Mouse (Mus musculus) embryonic fibroblast, embryonic 13.5 days (primary cell): ENCODE measurements around the gene Qrich1. TPM values are rescaled to one million over a fixed set of nuclear protein-coding genes. Genes with fewer than 3 reads are reported as not detected.

ENCODE experiments used
- H3K27ac ChIP-seq: 2 replicates; pipeline ENCODE4 v1.5.1; 2012; ENCODE audit warnings: low read length, control low read depth, inconsistent platforms; ENCODE audit not compliant: insufficient read depth
- H3K4me1 ChIP-seq: 2 replicates; pipeline ENCODE4 v1.6.1; 2011; ENCODE audit warnings: low read length; ENCODE audit not compliant: control insufficient read depth, insufficient read depth
- H3K4me3 ChIP-seq: 2 replicates; pipeline ENCODE4 v1.5.1; 2011; ENCODE audit warnings: mild to moderate bottlenecking, control low read depth, low read length; ENCODE audit not compliant: insufficient read depth
- CTCF ChIP-seq: IDR thresholded peaks from 2 replicates; pipeline ENCODE4 v1.5.1; 2011; ENCODE audit warnings: mild to moderate bottlenecking, control low read depth, low read length, moderate library complexity, borderline replicate concordance; ENCODE audit not compliant: insufficient read depth
- POLR2A ChIP-seq: IDR thresholded peaks from 2 replicates; pipeline ENCODE4 v1.6.1; 2011; ENCODE audit warnings: low read depth, mild to moderate bottlenecking, control low read depth, low read length, moderate library complexity
- polyA plus RNA-seq: library from polyadenylated mRNA; stranded (reverse); fragments of >200 nt; gene quantifications from 2 replicates; pipeline ENCODE4 v1.2.4, GENCODE M21; 2011; ENCODE audit warnings: low read depth; ENCODE audit not compliant: missing spikeins, insufficient read length

Qrich1 gene
- polyA plus RNA-seq, 1 experiment, result 133 TPM

DNA sequence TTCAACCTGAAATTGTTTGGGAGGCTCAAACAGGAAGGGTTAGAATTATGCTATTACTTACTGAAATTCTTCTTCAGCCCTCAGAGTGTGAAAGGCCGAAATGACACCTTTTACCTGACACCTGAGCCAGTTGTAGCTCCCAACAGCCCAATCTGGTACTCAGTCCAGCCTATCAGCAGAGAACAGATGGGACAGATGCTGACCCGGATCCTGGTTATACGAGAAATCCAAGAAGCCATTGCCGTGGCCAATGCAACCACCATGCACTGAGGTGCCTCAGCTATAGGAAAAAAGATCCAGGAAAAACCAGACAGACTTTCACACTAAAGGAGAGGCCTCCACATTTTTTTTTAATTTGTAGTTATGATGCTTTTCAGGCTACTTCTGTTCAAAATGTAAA lies 42.6 kb downstream of the Qrich1 start:
- Histone ChIP-seq H3K27ac (no peak overlapping the region), H3K4me3 (no peak overlapping the region), H3K4me1 (0 out of 2 replicates have a peak, but pooled peaks cover 4% of the 10 kb centered on the region)
- TF ChIP-seq POLR2A, result no peak
- TF ChIP-seq CTCF, result no peak

DNA sequence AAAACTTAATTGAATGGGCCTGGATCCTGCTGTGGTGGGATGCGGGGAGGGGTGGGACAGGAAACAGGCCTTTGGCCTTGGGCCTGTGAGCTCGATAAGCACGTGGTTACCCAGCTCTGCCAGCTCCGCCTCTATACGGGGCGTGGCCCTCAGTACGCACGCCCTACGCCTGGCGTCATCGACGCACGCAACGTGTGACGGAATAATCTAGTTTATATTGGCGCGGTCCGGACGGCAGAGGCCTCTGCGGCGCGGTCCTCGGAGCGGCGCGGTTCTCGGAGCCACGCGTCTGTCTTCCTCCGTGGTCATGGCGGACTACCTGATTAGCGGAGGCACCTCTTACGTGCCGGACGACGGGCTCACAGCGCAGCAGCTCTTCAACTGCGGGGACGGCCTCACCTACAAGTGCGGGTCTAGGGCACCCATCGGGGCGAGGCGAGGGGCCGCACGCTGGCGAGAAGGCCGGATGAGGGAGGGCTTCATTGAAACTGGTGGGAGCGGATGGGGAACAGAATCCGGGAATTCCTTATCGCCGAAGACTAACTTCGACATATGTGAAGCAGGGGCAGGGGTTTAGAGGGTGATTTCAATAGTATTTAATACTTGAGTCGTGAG lies 43.7 kb downstream of the Qrich1 start, which contains the start of gene Impdh2:
Gene Impdh2, plus strand, starts transcription at position 60 of the 615 bp plus-strand sequence.
- TF ChIP-seq POLR2A (peak; percentile 89), CTCF (no peak)
- peak within 1 kb of the TSS; percentile 6; the same call in 1 of the 2 replicates for H3K27ac ChIP-seq
- peak within 1 kb of the TSS; percentile 87 for H3K4me3 ChIP-seq
- 0 out of 2 replicates have a peak, but pooled peaks cover 4% of the 10 kb centered on the region for H3K4me1 ChIP-seq

DNA sequence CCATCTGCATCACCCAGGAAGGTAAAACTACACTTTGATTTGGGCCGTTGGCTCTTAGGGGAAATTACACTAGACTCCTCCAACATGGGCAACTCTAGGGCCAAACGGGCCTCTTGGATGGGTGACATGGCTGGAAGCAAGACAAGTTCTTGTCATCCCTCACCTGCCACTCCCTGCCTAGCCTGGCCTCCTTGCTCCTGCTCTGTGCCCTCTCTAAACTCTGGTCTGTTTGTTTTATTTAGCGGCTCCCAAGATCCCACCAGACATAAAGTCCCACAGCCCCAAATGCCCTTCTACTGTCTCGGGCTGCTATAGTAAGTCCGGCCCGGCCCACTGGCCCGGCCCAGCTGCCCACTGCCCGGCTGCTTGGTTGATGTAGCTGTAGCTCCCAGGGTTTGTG lies 47.1 kb downstream of the Qrich1 start:
- Histone ChIP-seq H3K4me3 (no peak overlapping the region), H3K4me1 (peaks cover 4% of the 10 kb centered on the region; the same call in 1 of the 2 replicates), H3K27ac (no peak overlapping the region)
- no peak for TF ChIP-seq POLR2A
- TF ChIP-seq CTCF, result no peak

DNA sequence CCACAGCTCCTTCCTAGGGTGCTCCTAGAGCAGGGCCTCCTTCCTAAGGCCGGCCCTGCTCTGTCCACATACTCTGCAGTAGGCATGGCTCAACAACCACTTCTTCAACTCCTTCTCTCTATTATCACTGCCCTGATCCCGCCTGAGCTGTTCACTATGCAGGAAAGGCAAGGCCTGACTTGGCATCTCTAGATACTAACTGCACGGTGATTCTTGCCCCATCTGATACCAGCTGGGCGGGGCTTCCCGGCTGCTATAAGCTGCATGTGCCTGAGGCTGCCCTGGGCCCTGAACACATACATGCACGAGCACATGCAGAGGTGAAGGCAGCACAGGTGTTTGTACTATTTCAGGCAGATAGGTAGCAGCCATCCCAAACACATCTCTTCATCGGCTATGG lies 47.5 kb downstream of the Qrich1 start:
- no peak overlapping the region for H3K27ac ChIP-seq
- TF ChIP-seq CTCF, result no peak
- TF ChIP-seq POLR2A, result no peak
- peaks cover 4% of the 10 kb centered on the region; the same call in 1 of the 2 replicates for H3K4me1 ChIP-seq
- no peak overlapping the region for H3K4me3 ChIP-seq

DNA sequence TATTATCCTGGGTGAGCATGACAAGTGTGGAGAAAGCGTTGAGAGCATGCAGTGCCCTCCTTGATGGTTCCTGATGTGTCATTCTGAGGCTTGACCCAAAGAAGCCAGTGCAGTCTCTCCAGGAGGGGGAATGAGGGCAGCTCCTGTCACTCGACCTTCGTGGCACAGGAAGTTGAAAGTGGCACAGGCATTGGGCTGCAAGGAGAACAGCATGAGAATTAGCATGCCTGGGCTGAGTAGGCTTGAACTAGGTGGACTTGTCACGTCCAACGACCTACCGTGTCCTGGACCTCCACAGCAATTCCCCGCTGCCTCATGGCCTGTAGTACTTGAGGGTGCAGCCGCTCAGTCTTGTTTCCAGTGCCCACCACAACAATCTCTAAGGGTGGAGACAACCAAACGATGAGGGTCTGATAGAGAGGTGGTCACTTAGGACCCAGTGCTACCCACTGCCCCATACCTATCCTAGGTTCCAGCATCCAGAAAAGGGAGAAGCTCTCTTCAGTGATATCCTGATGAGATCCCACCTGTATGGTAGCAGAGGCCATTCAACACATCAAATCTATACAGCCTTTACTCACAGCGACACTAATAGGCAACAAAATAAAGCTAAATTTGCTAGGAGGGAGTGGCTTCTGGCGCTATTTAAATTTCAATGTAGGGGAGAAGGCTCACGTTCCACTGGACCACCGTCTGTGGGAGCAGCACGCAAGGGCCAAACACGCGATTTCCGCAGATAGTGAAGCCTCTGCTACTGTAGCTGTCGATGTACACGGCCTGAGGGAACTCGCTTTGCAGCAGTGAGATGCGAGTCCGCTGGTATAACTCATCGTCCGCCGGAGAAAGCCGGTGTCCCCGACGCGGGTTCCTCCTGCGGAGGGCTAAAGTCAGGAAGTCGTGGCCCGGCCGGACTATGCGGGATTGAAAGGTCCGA lies 49.5 kb downstream of the Qrich1 start:
- peak overlapping the region; percentile 27 for H3K27ac ChIP-seq
- peak overlapping the region; percentile 44 for H3K4me3 ChIP-seq
- no peak for TF ChIP-seq POLR2A
- TF ChIP-seq CTCF, result no peak
- peaks cover 4% of the 10 kb centered on the region; the same call in 1 of the 2 replicates for H3K4me1 ChIP-seq

DNA sequence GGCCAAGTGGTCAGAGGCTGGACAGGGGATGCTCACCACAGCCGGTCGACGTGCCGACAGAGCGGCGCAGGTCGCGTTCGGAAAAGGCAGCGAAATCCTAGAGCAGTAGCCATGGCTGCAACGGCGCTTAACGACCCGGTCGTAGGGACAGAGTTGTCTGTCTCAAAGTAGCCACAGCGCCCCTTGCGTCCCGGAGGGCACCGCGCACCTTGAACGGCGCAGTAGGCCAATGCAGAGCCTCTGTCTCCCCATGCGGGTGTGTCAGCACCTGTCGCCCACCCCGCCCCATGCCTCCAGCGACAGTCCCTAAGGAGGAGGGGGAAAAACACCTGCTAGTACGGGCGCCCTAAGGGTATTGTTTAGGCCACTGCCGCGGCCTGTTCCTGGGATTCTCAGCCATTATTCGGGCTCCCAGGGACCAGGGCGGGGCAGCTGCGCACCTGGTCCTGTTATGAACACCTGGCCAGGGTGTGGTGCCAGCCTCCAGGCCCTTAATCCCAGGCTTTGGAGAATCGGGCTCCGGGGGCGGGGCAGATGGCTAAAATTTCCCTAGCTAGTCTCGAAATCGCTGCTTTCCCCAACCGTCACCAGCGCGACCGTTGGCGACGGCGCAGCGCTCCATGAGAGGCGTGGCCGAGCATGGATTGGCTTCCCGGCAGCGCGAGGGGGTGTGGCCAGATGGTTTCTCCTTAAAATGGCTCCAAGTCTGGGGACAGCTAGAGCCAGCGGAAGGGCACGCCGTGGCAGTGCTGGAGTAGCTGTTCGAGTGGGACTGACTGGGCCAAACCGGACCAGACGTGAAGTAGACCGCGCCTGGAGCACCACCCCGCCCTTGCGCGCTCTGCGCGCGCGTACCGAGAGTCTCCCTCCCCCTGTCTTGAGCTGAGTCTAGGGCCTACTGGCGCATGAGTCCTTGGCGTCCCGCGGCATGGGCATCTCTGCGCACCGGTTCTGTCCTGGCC lies 50.5 kb downstream of the Qrich1 start, which contains the start of gene Ndufaf3:
Gene Ndufaf3, minus strand, starts transcription at position 620 of the 962 bp plus-strand sequence.
- peaks cover 4% of the 10 kb centered on the region; the same call in 1 of the 2 replicates for H3K4me1 ChIP-seq
- H3K27ac ChIP-seq, result peak within 1 kb of the TSS; percentile 69
- H3K4me3 ChIP-seq, result peak within 1 kb of the TSS; percentile 64
- TF ChIP-seq POLR2A, result peak; percentile 100
- TF ChIP-seq CTCF, result peak; percentile 95

DNA sequence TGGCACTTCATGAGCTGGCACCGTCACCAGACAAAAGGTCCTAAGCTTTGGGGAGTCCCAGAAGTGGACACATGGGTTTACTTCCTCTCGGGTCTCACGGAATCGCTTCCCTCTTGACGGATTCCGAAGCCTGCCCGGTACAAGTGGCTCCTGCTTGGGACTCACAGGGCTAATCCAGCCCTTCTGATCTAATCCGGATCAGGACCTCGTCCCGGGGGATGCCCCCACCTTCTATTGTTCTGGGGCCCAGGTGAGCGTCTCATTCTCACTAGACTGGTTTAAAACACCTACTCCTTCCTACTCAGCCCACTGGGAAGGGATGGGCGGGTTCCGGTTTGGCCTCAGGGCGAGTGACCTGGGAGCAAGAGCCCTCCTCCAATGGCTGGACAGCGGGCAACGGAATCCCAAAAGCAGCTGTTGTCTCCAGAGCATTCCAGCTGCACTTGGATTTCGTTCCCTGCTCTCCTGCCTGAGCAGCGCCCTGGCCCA lies 51.4 kb downstream of the Qrich1 start:
- H3K4me3 ChIP-seq, result peak overlapping the region; percentile 64
- no peaks in the 10 kb centered on the region; the same call in 1 of the 2 replicates for H3K4me1 ChIP-seq
- TF ChIP-seq CTCF (no peak), POLR2A (no peak)
- H3K27ac ChIP-seq, result peak overlapping the region; percentile 49

DNA sequence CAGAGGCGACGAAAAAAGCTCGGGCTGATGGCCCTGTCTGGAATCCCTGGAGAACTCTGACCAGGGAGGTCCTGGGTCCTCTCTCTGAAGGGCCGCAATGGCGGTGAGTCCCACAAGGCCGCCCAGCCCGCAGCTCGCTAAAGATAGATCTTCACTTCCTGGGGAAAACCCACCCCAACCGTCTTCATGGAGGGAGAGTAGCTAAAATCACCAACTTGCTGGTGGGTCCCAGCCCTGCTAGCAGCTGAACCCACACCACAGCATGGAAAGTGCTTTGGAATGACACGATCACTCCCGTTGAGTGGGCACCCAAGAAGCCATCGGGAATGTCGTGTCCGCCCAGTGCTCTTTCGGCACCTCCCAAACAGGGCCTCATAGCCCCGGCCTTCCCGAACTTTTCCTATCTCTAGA lies 51.9 kb downstream of the Qrich1 start:
- peak overlapping the region; percentile 64 for H3K4me3 ChIP-seq
- no peak for TF ChIP-seq CTCF
- no peak; the same call in 1 of the 2 replicates for TF ChIP-seq POLR2A
- no peaks in the 10 kb centered on the region; the same call in 1 of the 2 replicates for H3K4me1 ChIP-seq
- no peak overlapping the region for H3K27ac ChIP-seq
